Comparison of ENCODE assay signal across 7 mouse cellular contexts in genomic region chr9:119052154-119052944, GRCm38 (mm10). TPM values are rescaled to one million over a fixed set of nuclear protein-coding genes. Genes with fewer than 3 reads are reported as not detected.
A peak's percentile ranks its signal among the peaks of the same experiment; 100 is the strongest.
DNase-seq lines count a peak whose midpoint lies in the region; ATAC-seq and TF ChIP-seq lines count a peak whose summit lies in the region.

Vill (plus strand) TSS chr9:119052778.

- ATAC-seq in heart, postnatal 0 days (ENCODE audit: insufficient read depth, low read depth): peak; percentile 85
- ATAC-seq in midbrain, embryonic 11.5 days (ENCODE audit: low FRiP score): peak; percentile 86

- H3K9ac ChIP-seq in heart, postnatal 0 days (replicated peaks; ENCODE audit: low read depth, low read length): peak within 1 kb of the TSS; percentile 7; the same call in 1 of the 2 replicates
- H3K9ac ChIP-seq in midbrain, embryonic 11.5 days (ENCODE audit: low read length): peak within 1 kb of the TSS; percentile 51

- no peaks in the 10 kb centered on the region for H3K27me3 ChIP-seq in heart, postnatal 0 days (ENCODE audit: control insufficient read depth, insufficient read depth, low read length)
- peaks cover 14% of the 10 kb centered on the region for H3K27me3 ChIP-seq in midbrain, embryonic 11.5 days (ENCODE audit: control insufficient read depth, insufficient read depth, low read length)

- no peaks in the 10 kb centered on the region for H3K36me3 ChIP-seq in heart, postnatal 0 days (replicated peaks; ENCODE audit: control insufficient read depth, insufficient read depth, low read length)
- no peaks in the 10 kb centered on the region for H3K36me3 ChIP-seq in midbrain, embryonic 11.5 days (ENCODE audit: control insufficient read depth, insufficient read depth, low read length)

- peaks cover 8% of the 10 kb centered on the region for H3K4me1 ChIP-seq in bone marrow macrophage, adult 2 months (ENCODE audit: control insufficient read depth, insufficient read depth, low read length)
- peaks cover 16% of the 10 kb centered on the region for H3K4me1 ChIP-seq in heart, postnatal 0 days (ENCODE audit: control insufficient read depth, insufficient read depth)
- H3K4me1 ChIP-seq in midbrain, embryonic 11.5 days (ENCODE audit: control insufficient read depth, insufficient read depth, low read length): peaks cover 9% of the 10 kb centered on the region

- no peak for TF ChIP-seq EP300 in heart, postnatal 0 days (IDR thresholded peaks at IDR 0.05; ENCODE audit: low read depth)

- no peak for TF ChIP-seq POLR2A in bone marrow macrophage, adult 2 months (IDR thresholded peaks at IDR 0.05; ENCODE audit: borderline replicate concordance, low read depth, low read length)

- H3K4me3 ChIP-seq in bone marrow macrophage, adult 2 months (ENCODE audit: insufficient read depth, low read length): no peak within 1 kb of the TSS
- H3K4me3 ChIP-seq in heart, postnatal 0 days (ENCODE audit: low read depth, low read length): peak within 1 kb of the TSS; percentile 28
- peak within 1 kb of the TSS; percentile 26 for H3K4me3 ChIP-seq in midbrain, embryonic 11.5 days (ENCODE audit: low read depth, low read length)

- H3K4me2 ChIP-seq in heart, postnatal 0 days (ENCODE audit: low read depth, low read length): peak within 1 kb of the TSS; percentile 53
- peak within 1 kb of the TSS; percentile 50 for H3K4me2 ChIP-seq in midbrain, embryonic 11.5 days

- H3K27ac ChIP-seq in bone marrow macrophage, adult 2 months (ENCODE audit: insufficient read depth, low read depth, low read length): no peak within 1 kb of the TSS
- no peak within 1 kb of the TSS for H3K27ac ChIP-seq in heart, postnatal 0 days (ENCODE audit: low read depth)
- no peak within 1 kb of the TSS for H3K27ac ChIP-seq in midbrain, embryonic 11.5 days (ENCODE audit: low read depth, low read length)

- TF ChIP-seq CTCF in bone marrow macrophage, adult 2 months (IDR thresholded peaks at IDR 0.05; ENCODE audit: low read depth, low read length): no peak
- no peak for TF ChIP-seq CTCF in heart, postnatal 0 days (IDR thresholded peaks at IDR 0.05; ENCODE audit: low read depth)

- DNase-seq in ES-CJ7 (ENCODE audit: low read depth, low spot score): peak; percentile 79
- peak; percentile 74 for DNase-seq in heart, postnatal 0 days (ENCODE audit: low spot score)
- DNase-seq in large intestine, adult 2 months (ENCODE audit: low read depth, low spot score): peak; percentile 46
- DNase-seq in midbrain, embryonic 11.5 days (ENCODE audit: low spot score, missing footprints): peak; percentile 90
- DNase-seq in thymus, postnatal 4 days: no peak
- no peak for DNase-seq in gastrocnemius, adult 8-10 months (ENCODE audit: low spot score in 2 of 2)

- H3K9me3 ChIP-seq in heart, postnatal 0 days (replicated peaks; ENCODE audit: control insufficient read depth, low read length): no peaks in the 10 kb centered on the region
- H3K9me3 ChIP-seq in midbrain, embryonic 11.5 days (ENCODE audit: control insufficient read depth, low read length): no peaks in the 10 kb centered on the region

- 9% methylated on average over 22 of the region's 22 CpGs for WGBS in heart, postnatal 0 days
- WGBS in large intestine, adult 2 months: 17% methylated on average over 22 of the region's 22 CpGs
- WGBS in midbrain, embryonic 11.5 days: 19% methylated on average over 22 of the region's 22 CpGs

RNA-seq across cellular contexts. Expression of gene Vill, which starts in this region (rescaled TPM):
- 40.4 and 43.1 TPM in 2 replicates for polyA plus RNA-seq in bone marrow macrophage, adult 2 months (2012; ENCODE audit: insufficient read depth, insufficient read length, missing spikeins)
- 4.8 and 12.6 TPM in 2 replicates for total RNA-seq in heart, postnatal 0 days (2014; rRNA removed; ENCODE audit: low replicate concordance)
- polyA plus RNA-seq in heart, postnatal 0 days (2015; fragmentation: Nextera tagmentation; extraction: Ambion mirVana): 3.8 and 4.4 TPM in 2 replicates
- 6.0 and 6.1 TPM in 2 replicates for polyA plus RNA-seq in large intestine, adult 2 months (2012; rRNA removed)
- 7.8 and 8.3 TPM in 2 replicates for polyA plus RNA-seq in midbrain, embryonic 11.5 days (2014; fragmentation: Nextera tagmentation; extraction: Ambion mirVana)
- under 1 TPM; 0.22 to 0.54 (median 0.37) TPM for total RNA-seq in gastrocnemius, adult 8-10 months (2022)

Comparison
In these comparisons a context has a peak if more than half of its experiments do, and no peak if none do; other contexts are left out.
1. DNase-seq: peak in ES-CJ7 (single experiment), heart, postnatal 0 days (single experiment), large intestine, adult 2 months (single experiment) and midbrain, embryonic 11.5 days (single experiment); none in thymus, postnatal 4 days (single experiment) and gastrocnemius, adult 8-10 months (0 of 2).